Mouse (Mus musculus) G1E (cell line): ENCODE results near the gene Cers6.

ENCODE experiments used
- CTCF ChIP-seq: IDR thresholded peaks from 2 replicates; pipeline ENCODE4 v1.5.1; 2012; ENCODE audit warnings: low read depth, low read length, inconsistent platforms, mixed read lengths
- GATA1 ChIP-seq: IDR thresholded peaks from 2 replicates; pipeline ENCODE4 v1.6.1; 2012; ENCODE audit warnings: borderline replicate concordance, low read length, inconsistent platforms, mixed read lengths
- POLR2AphosphoS5 ChIP-seq: IDR thresholded peaks from 2 replicates; pipeline ENCODE4 v1.6.1; 2012; ENCODE audit warnings: low read depth, low read length, inconsistent platforms; ENCODE audit not compliant: insufficient replicate concordance

DNA sequence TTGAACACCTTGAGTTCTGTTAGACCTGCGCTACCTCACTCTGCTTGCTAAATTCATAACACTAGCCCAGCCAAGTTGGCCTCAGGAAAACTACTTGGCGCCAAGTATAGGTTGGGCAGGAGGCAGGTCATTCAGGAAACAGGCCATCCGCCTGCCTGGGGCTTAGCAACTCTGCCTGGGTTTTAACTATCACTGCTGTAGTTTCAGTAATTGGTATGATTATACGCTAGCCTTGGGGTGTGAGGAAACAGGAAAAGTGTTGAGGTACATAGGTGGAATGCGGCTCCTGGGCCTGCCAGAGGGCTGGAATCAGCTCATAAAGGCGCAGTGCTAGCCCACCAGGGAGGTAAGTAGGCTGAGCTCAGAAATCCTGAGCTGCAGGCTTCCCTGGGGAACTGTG, 114.0 kb downstream of the Cers6 start:
- TF ChIP-seq CTCF (no peak), POLR2AphosphoS5 (no peak), GATA1 (no peak)
